Comparison of ENCODE assay signal across 8 mouse cellular contexts in the genomic region with DNA sequence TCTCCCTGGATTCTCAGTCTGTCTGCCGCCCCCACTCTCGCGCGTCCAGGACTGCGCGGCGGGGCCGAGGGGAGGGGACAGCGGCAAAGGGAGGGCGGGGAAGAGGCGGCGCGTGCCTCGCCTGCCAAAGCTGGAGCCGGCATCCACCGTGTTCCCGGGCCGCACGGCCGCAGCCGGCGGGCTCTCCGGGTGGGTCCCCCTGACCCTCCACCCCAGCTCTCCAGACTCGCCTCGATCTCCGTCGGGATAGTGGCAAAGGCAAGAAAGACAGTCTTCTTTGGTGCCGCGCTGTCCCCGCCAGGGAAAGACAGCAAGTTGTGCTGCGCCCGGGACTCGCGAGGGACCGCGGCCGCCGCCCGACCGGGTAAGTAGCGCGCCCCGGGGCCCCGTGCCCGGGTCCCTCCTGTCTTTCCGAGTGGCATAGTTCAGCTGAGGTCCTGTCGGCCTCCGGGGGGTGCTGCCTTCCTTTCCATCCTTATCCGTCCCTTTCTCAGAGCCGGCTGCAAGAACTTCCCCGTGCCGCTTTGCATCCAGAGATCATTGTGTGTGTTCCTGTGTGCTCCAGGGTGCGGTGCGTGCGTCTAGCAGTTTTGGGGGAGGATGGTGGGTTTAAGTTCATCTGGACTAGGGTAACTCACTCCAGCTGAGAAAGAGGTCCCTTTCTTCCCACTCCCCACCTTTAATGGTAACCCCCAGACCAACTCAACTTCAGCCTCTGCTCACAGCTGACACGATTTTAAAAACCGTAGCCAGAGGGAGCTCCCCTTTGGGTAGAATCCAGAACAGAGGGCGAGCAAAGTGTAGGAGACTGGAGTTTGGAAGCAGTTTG. TPM values are rescaled to one million over a fixed set of nuclear protein-coding genes. Genes with fewer than 3 reads are reported as not detected.
DNase-seq lines count a peak whose midpoint lies in the region; ATAC-seq and TF ChIP-seq lines count a peak whose summit lies in the region.

Gene Lhfp, plus strand, starts transcription at position 118 of the 829 bp plus-strand sequence.

- H3K4me3 ChIP-seq in embryonic facial prominence, embryonic 11.5 days (ENCODE audit: low read depth, low read length), result peak within 1 kb of the TSS; percentile 71
- peak within 1 kb of the TSS; percentile 63 for H3K4me3 ChIP-seq in limb, embryonic 14.5 days (replicated peaks; ENCODE audit: low read length)
- H3K4me3 ChIP-seq in midbrain, embryonic 15.5 days, result peak within 1 kb of the TSS; percentile 85

- no peaks in the 10 kb centered on the region for H3K36me3 ChIP-seq in embryonic facial prominence, embryonic 11.5 days (replicated peaks; ENCODE audit: control insufficient read depth, insufficient read depth, low read depth, low read length)
- no peaks in the 10 kb centered on the region for H3K36me3 ChIP-seq in limb, embryonic 14.5 days (ENCODE audit: control insufficient read depth, insufficient read depth, low read length)
- H3K36me3 ChIP-seq in midbrain, embryonic 15.5 days (replicated peaks), result no peaks in the 10 kb centered on the region

- H3K27me3 ChIP-seq in embryonic facial prominence, embryonic 11.5 days (ENCODE audit: control insufficient read depth, insufficient read depth, low read length), result no peaks in the 10 kb centered on the region
- no peaks in the 10 kb centered on the region for H3K27me3 ChIP-seq in limb, embryonic 14.5 days (ENCODE audit: control insufficient read depth, insufficient read depth, low read length)
- H3K27me3 ChIP-seq in midbrain, embryonic 15.5 days (replicated peaks), result 0 out of 2 replicates have a peak, but pooled peaks cover 5% of the 10 kb centered on the region

- WGBS in embryonic facial prominence, embryonic 11.5 days, result under 1% methylated on average over 58 of the region's 58 CpGs
- under 1% methylated on average over 30 of the region's 58 CpGs for WGBS in limb, embryonic 14.5 days
- under 1% methylated on average over 56 of the region's 58 CpGs for WGBS in midbrain, embryonic 15.5 days

- peak; percentile 7 to 28 for DNase-seq in spleen, postnatal 10 days (ENCODE audit: low spot score in 2 of 2)
- DNase-seq in spleen, postnatal 36 days (ENCODE audit: low spot score in 2 of 2), result no peak
- DNase-seq in embryonic facial prominence, embryonic 11.5 days (ENCODE audit: low spot score), result peak; percentile 83
- peak; percentile 86 to 87 for DNase-seq in heart, adult 18-20 months
- peak; percentile 57 for DNase-seq in kidney, adult 18-20 months
- DNase-seq in limb, embryonic 14.5 days (ENCODE audit: low spot score), result peak; percentile 67
- peak; percentile 49 for DNase-seq in testis, postnatal 14 days (ENCODE audit: low spot score)

- peak within 1 kb of the TSS; percentile 89 for H3K4me2 ChIP-seq in embryonic facial prominence, embryonic 11.5 days (ENCODE audit: low read depth, low read length)
- peak within 1 kb of the TSS; percentile 75 for H3K4me2 ChIP-seq in limb, embryonic 14.5 days (replicated peaks; ENCODE audit: low read depth, low read length, severe bottlenecking)
- H3K4me2 ChIP-seq in midbrain, embryonic 15.5 days, result peak within 1 kb of the TSS; percentile 96

- TF ChIP-seq POLR2A in limb, embryonic 14.5 days (IDR thresholded peaks at IDR 0.05; ENCODE audit: borderline replicate concordance, extremely low read depth, insufficient read depth, insufficient read length), result 0 out of 2 replicates have a peak, but pooled peaks have one; percentile 64

- H3K9ac ChIP-seq in embryonic facial prominence, embryonic 11.5 days (replicated peaks; ENCODE audit: low read length), result peak within 1 kb of the TSS; percentile 76
- peak within 1 kb of the TSS; percentile 69 for H3K9ac ChIP-seq in limb, embryonic 14.5 days (ENCODE audit: low read depth, low read length, severe bottlenecking)
- peak within 1 kb of the TSS; percentile 74 for H3K9ac ChIP-seq in midbrain, embryonic 15.5 days

- no peaks in the 10 kb centered on the region for H3K4me1 ChIP-seq in embryonic facial prominence, embryonic 11.5 days (ENCODE audit: control insufficient read depth, insufficient read depth, low read length)
- peaks cover 30% of the 10 kb centered on the region for H3K4me1 ChIP-seq in limb, embryonic 14.5 days (ENCODE audit: control insufficient read depth, insufficient read depth, low read length)
- peaks cover 25% of the 10 kb centered on the region for H3K4me1 ChIP-seq in midbrain, embryonic 15.5 days

- H3K27ac ChIP-seq in embryonic facial prominence, embryonic 11.5 days (replicated peaks; ENCODE audit: low read depth, low read length), result 0 out of 2 replicates have a peak within 1 kb of the TSS, but pooled peaks have one; percentile 11
- peak within 1 kb of the TSS; percentile 61 for H3K27ac ChIP-seq in limb, embryonic 14.5 days (replicated peaks; ENCODE audit: low read depth, low read length)
- H3K27ac ChIP-seq in midbrain, embryonic 15.5 days, result peak within 1 kb of the TSS; percentile 74

- H3K9me3 ChIP-seq in embryonic facial prominence, embryonic 11.5 days (replicated peaks; ENCODE audit: control insufficient read depth, low read length), result no peaks in the 10 kb centered on the region
- H3K9me3 ChIP-seq in limb, embryonic 14.5 days (ENCODE audit: control insufficient read depth, low read length), result no peaks in the 10 kb centered on the region
- no peaks in the 10 kb centered on the region for H3K9me3 ChIP-seq in midbrain, embryonic 15.5 days

- peak; percentile 89 for ATAC-seq in embryonic facial prominence, embryonic 11.5 days (replicated peaks; ENCODE audit: insufficient number of reproducible peaks, low FRiP score, low TSS enrichment, low read depth)
- ATAC-seq in limb, embryonic 14.5 days (ENCODE audit: low FRiP score, low read depth), result peak; percentile 86
- peak; percentile 92 for ATAC-seq in midbrain, embryonic 15.5 days (replicated peaks)

RNA-seq across cellular contexts. Expression of gene Lhfp, which starts in this region (rescaled TPM):
- polyA plus RNA-seq in embryonic facial prominence, embryonic 11.5 days (2014; fragmentation: Nextera tagmentation; extraction: Ambion mirVana), result 29.2 and 33.3 TPM in 2 replicates
- 10 to 100 TPM; 42.5 to 44.2 TPM for total RNA-seq in heart, adult 18-20 months (2021)
- 83.3 and 91.0 TPM in 2 replicates for polyA plus RNA-seq in limb, embryonic 14.5 days (2012; rRNA removed)
- 94.0 and 105 TPM in 2 replicates for polyA plus RNA-seq in limb, embryonic 14.5 days (2014; fragmentation: Nextera tagmentation; extraction: Ambion mirVana)
- 64.8 and 65.0 TPM in 2 replicates for polyA plus RNA-seq in midbrain, embryonic 15.5 days (2015; fragmentation: Nextera tagmentation; extraction: Ambion mirVana)

Comparison
In these comparisons a context has a peak if more than half of its experiments do, and no peak if none do; other contexts are left out.
1. DNase-seq: peak in spleen, postnatal 10 days (2 of 2), embryonic facial prominence, embryonic 11.5 days (single experiment), heart, adult 18-20 months (2 of 2), kidney, adult 18-20 months (single experiment), limb, embryonic 14.5 days (single experiment) and testis, postnatal 14 days (single experiment); none in spleen, postnatal 36 days (0 of 2).
2. H3K27ac ChIP-seq: peak in every context shown above with its lines; median percentile 74 in midbrain, embryonic 15.5 days; 61 in limb, embryonic 14.5 days; 11 in embryonic facial prominence, embryonic 11.5 days.
3. Peak in every context shown above with its lines, with median percentiles within 50 percentile points of each other: ATAC-seq, H3K4me2 ChIP-seq, H3K4me3 ChIP-seq and H3K9ac ChIP-seq.